Mouse (Mus musculus) heart, postnatal 0 days (tissue): Measurements from ENCODE around the gene Ctsk.

Experiments used
- CTCF ChIP-seq: IDR thresholded peaks from 2 replicates; pipeline ENCODE4 v1.5.1; 2016; ENCODE audit warnings: antibody characterized with exemption, control low read depth, low read depth
- EP300 ChIP-seq: IDR thresholded peaks from 2 replicates; pipeline ENCODE4 v1.6.1; 2016; ENCODE audit warnings: antibody characterized with exemption, low read depth

GRCm38 (mm10) chr3:95450915-95451314 lies 48.1 kb upstream of the Ctsk start:
- TF ChIP-seq CTCF (no peak), EP300 (no peak)
